Mouse (Mus musculus): Measurements from ENCODE around the gene Zfp12.

Zfp12 gene

GRCm38 (mm10) chr5:143268985-143269362 is 34.0 kb downstream of the Zfp12 start:
- DNase-seq = no peak

GRCm38 (mm10) chr5:143269363-143270150 is 34.6 kb downstream of the Zfp12 start, which contains the start of gene Zfp316:
TSS of gene Zfp316 (minus strand) at chr5:143270022.
- peak; percentile 80 for DNase-seq

- no peak for DNase-seq
Measured at GRCm38 (mm10) chr5:143270151-143270519, 35.2 kb downstream of the Zfp12 start.

- no peak for DNase-seq
Measured at GRCm38 (mm10) chr5:143271642-143272041, 36.7 kb downstream of the Zfp12 start.

- DNase-seq = no peak
Measured at GRCm38 (mm10) chr5:143272108-143272507, 37.1 kb downstream of the Zfp12 start.

- DNase-seq = no peak
Measured at GRCm38 (mm10) chr5:143272540-143273330, 37.8 kb downstream of the Zfp12 start.

GRCm38 (mm10) chr5:143275761-143276160 is 40.8 kb downstream of the Zfp12 start:
- no peak for DNase-seq

- DNase-seq = no peak
Measured at GRCm38 (mm10) chr5:143279247-143279646, 44.3 kb downstream of the Zfp12 start.

GRCm38 (mm10) chr5:143284762-143285161 is 49.8 kb downstream of the Zfp12 start:
- DNase-seq = no peak

- no peak for DNase-seq
Measured at GRCm38 (mm10) chr5:143287774-143288328, 52.9 kb downstream of the Zfp12 start.

GRCm38 (mm10) chr5:143288378-143288911 is 53.5 kb downstream of the Zfp12 start:
- DNase-seq = no peak

GRCm38 (mm10) chr5:143289299-143289698 is 54.3 kb downstream of the Zfp12 start:
- DNase-seq = no peak

GRCm38 (mm10) chr5:143292879-143293278 is 57.9 kb downstream of the Zfp12 start:
- peak; percentile 9 for DNase-seq

GRCm38 (mm10) chr5:143293404-143293803 is 58.4 kb downstream of the Zfp12 start, which contains the start of gene Zfp853:
TSS of gene Zfp853 (minus strand) at chr5:143293623.
- DNase-seq = peak; percentile 40

GRCm38 (mm10) chr5:143294862-143295261 is 59.9 kb downstream of the Zfp12 start:
- DNase-seq = no peak

- no peak for DNase-seq
Measured at GRCm38 (mm10) chr5:143295330-143295729, 60.4 kb downstream of the Zfp12 start.

GRCm38 (mm10) chr5:143297986-143298385 is 63.0 kb downstream of the Zfp12 start:
- no peak for DNase-seq

- DNase-seq = no peak
Measured at GRCm38 (mm10) chr5:143298391-143298790, 63.4 kb downstream of the Zfp12 start.

Measured in right cerebral cortex, postnatal 25 days (tissue).